Mouse (Mus musculus) CH12.LX (cell line): ENCODE data around the gene Cbfb. TPM values are rescaled to one million over a fixed set of nuclear protein-coding genes. Genes with fewer than 3 reads are reported as not detected.

Experiments
- DNase-seq: peaks from one replicate; pipeline ENCODE4 v3.0.0-alpha.2; 2013; ENCODE audit errors: extremely low read depth
- H3K27ac ChIP-seq: 2 replicates; pipeline ENCODE4 v1.5.1; 2012; ENCODE audit warnings: low read depth, mild to moderate bottlenecking, control low read depth, moderate library complexity; ENCODE audit not compliant: insufficient read depth
- H3K27me3 ChIP-seq: replicated peaks from 2 replicates; pipeline ENCODE3; 2012; ENCODE audit warnings: inconsistent platforms
- H3K36me3 ChIP-seq, 2 experiments: replicated peaks in 1 of 2; 2 replicates each; pipeline versions ENCODE3 to v1.6.1; 2012; ENCODE audit warnings: inconsistent platforms in 1 of 2, low read length in 1 of 2, mild to moderate bottlenecking in 1 of 2, mixed read lengths in 1 of 2, moderate library complexity in 1 of 2; ENCODE audit not compliant: control insufficient read depth in 1 of 2, insufficient read depth in 1 of 2
- H3K4me1 ChIP-seq, 2 experiments: 2 replicates each; pipeline ENCODE4 v1.6.1; 2012; ENCODE audit warnings: inconsistent platforms in 1 of 2, moderate library complexity in 1 of 2; ENCODE audit not compliant: insufficient read depth in 2 of 2, control insufficient read depth in 1 of 2
- H3K4me2 ChIP-seq: 2 replicates; pipeline ENCODE4 v1.6.1; 2012; ENCODE audit warnings: low read depth, mild to moderate bottlenecking, control low read depth; ENCODE audit not compliant: poor library complexity, insufficient read depth, severe bottlenecking
- H3K4me3 ChIP-seq, 3 experiments: fragments of 150-350 bp in 1 of 3; sonication (generic) in 1 of 3; replicated peaks in 1 of 3; 2 replicates each; pipeline versions ENCODE3 to v1.5.1; 2011 to 2012; ENCODE audit warnings: low read depth in 2 of 3, low read length in 2 of 3, mild to moderate bottlenecking in 2 of 3, moderate library complexity in 2 of 3, control low read depth in 1 of 3, improper control_type of control experiment in 1 of 3, inconsistent platforms in 1 of 3, mixed read lengths in 1 of 3; ENCODE audit not compliant: poor library complexity in 1 of 3
- H3K79me2 ChIP-seq: replicated peaks from 2 replicates; pipeline ENCODE4 v1.6.1; 2012; ENCODE audit warnings: mild to moderate bottlenecking, moderate library complexity; ENCODE audit not compliant: control insufficient read depth, poor library complexity, insufficient read depth, severe bottlenecking; ENCODE audit errors: extremely low read depth
- H3K9ac ChIP-seq: 2 replicates; pipeline ENCODE4 v1.6.1; 2012; ENCODE audit warnings: low read depth, mild to moderate bottlenecking, control low read depth, moderate library complexity; ENCODE audit not compliant: insufficient read depth
- H3K9me3 ChIP-seq: replicated peaks from 2 replicates; pipeline ENCODE3; 2012; ENCODE audit warnings: low read length, inconsistent platforms, mixed read lengths
- BHLHE40 ChIP-seq: IDR thresholded peaks from 2 replicates; pipeline ENCODE4 v1.6.1; 2011; ENCODE audit warnings: mild to moderate bottlenecking, low read depth, low read length, improper control_type of control experiment
- CHD1 ChIP-seq: IDR thresholded peaks from 2 replicates; pipeline ENCODE4 v1.6.1; 2012; ENCODE audit warnings: low read depth, low read length, improper control_type of control experiment, inconsistent platforms
- EP300 ChIP-seq: IDR thresholded peaks from 2 replicates; pipeline ENCODE4 v1.6.1; 2011; ENCODE audit warnings: low read length, improper control_type of control experiment
- HCFC1 ChIP-seq: IDR thresholded peaks from 2 replicates; pipeline ENCODE4 v1.6.1; 2012; ENCODE audit warnings: low read depth, mild to moderate bottlenecking, inconsistent platforms, low read length, improper control_type of control experiment
- IRF4 ChIP-seq: IDR thresholded peaks from 2 replicates; pipeline ENCODE4 v1.6.1; 2014; ENCODE audit warnings: low read depth, mild to moderate bottlenecking, inconsistent platforms, low read length, improper control_type of control experiment
- JUND ChIP-seq: conservative IDR thresholded peaks from 2 replicates; pipeline ENCODE4 v1.6.1; 2011; ENCODE audit warnings: low read depth, low read length, improper control_type of control experiment
- MAZ ChIP-seq: IDR thresholded peaks from 2 replicates; pipeline ENCODE4 v1.6.1; 2012; ENCODE audit warnings: low read depth, mild to moderate bottlenecking, inconsistent platforms, low read length, improper control_type of control experiment, moderate library complexity
- NELFE ChIP-seq: IDR thresholded peaks from 2 replicates; pipeline ENCODE4 v1.6.1; 2011; ENCODE audit warnings: low read depth, low read length, improper control_type of control experiment
- PAX5 ChIP-seq: IDR thresholded peaks from 2 replicates; pipeline ENCODE4 v1.6.1; 2012; ENCODE audit warnings: low read length, inconsistent platforms, mixed read lengths
- POLR2AphosphoS2 ChIP-seq: IDR thresholded peaks from 2 replicates; pipeline ENCODE4 v1.6.1; 2011; ENCODE audit warnings: low read depth, low read length, improper control_type of control experiment
- RCOR1 ChIP-seq: conservative IDR thresholded peaks from 2 replicates; pipeline ENCODE4 v1.6.1; 2012; ENCODE audit warnings: low read depth, mild to moderate bottlenecking, inconsistent platforms, low read length, improper control_type of control experiment
- SIN3A ChIP-seq: IDR thresholded peaks from 2 replicates; pipeline ENCODE4 v1.6.1; 2012; ENCODE audit warnings: low read length, improper control_type of control experiment, inconsistent platforms
- SMC3 ChIP-seq: IDR thresholded peaks from 2 replicates; pipeline ENCODE4 v1.6.1; 2011; ENCODE audit warnings: low read depth, low read length, improper control_type of control experiment
- UBTF ChIP-seq: IDR thresholded peaks from 2 replicates; pipeline ENCODE4 v1.6.1; 2012; ENCODE audit warnings: low read depth, mild to moderate bottlenecking, inconsistent platforms, low read length, improper control_type of control experiment, moderate library complexity
- USF2 ChIP-seq: conservative IDR thresholded peaks from 2 replicates; pipeline ENCODE4 v1.6.1; 2011; ENCODE audit warnings: low read depth, low read length, improper control_type of control experiment
- ZC3H11A ChIP-seq: IDR thresholded peaks from 2 replicates; pipeline ENCODE4 v1.6.1; 2012; ENCODE audit warnings: low read depth, mild to moderate bottlenecking, inconsistent platforms, low read length, improper control_type of control experiment
- ZKSCAN1 ChIP-seq: IDR thresholded peaks from 2 replicates; pipeline ENCODE4 v1.6.1; 2012; ENCODE audit warnings: low read depth, inconsistent platforms, low read length, improper control_type of control experiment, borderline replicate concordance
- ZNF384 ChIP-seq: IDR thresholded peaks from 2 replicates; pipeline ENCODE4 v1.6.1; 2012; ENCODE audit warnings: low read depth, low read length, improper control_type of control experiment, inconsistent platforms
- dilution Hi-C: fragments of 300-500 bp; cut with MboI; formaldehyde crosslinking; loops from 2 replicates; pipeline ENCODE4 v1.14.3; 2020; ENCODE audit warnings: low sequenced_read_pairs; ENCODE audit not compliant: extremely low pct_unique_long_range_greater_than_20kb, extremely low pct_ligation_motif_present
- in situ Hi-C: fragments of 300-500 bp; cut with MboI; formaldehyde crosslinking; loops from 3 replicates; pipeline ENCODE4 v1.14.3; 2019; ENCODE audit warnings: low sequenced_read_pairs, low pct_ligation_motif_present, low pct_unique_long_range_greater_than_20kb, mixed read lengths
- polyA plus RNA-seq: library from polyadenylated mRNA; unstranded; fragments of >175 nt; gene quantifications from 2 replicates; pipeline ENCODE4 v1.2.1, GENCODE M21; 2012; ENCODE audit warnings: low read depth; ENCODE audit not compliant: insufficient read length
- total RNA-seq, 2 experiments: library from RNA; depleted of rRNA; stranded (reverse); fragments of 300-350 nt in 1 of 2; fragments of >200 nt in 1 of 2; gene quantifications; 2 replicates each; pipeline ENCODE4 v1.2.3; 2012 to 2014

Cbfb gene
- total and polyA plus RNA-seq, 3 experiments, result 49.7 to 170 (median 97.7) TPM

DNA sequence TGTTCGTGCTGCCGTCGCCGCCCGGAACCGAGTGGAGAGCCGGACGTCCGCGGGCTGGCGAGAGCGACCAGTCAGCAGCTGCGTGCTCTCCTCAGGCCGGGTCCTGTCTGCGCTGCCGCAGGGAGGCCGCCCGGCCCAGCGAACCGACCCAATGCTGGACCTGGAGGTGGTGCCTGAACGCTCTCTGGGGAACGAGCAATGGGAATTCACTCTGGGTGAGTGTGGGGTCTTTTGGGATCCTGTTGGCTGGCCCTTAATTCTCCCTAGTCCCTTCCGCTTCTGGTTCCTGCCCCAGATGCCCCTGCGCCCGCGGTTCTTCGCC is 54.8 kb downstream of the Cbfb start:
- no peak for TF ChIP-seq ZKSCAN1
- TF ChIP-seq HCFC1, result no peak
- peak; percentile 83 for TF ChIP-seq NELFE
- 0 out of 2 replicates have a peak, but pooled peaks have one; percentile 6 for TF ChIP-seq IRF4
- peak; percentile 94 for TF ChIP-seq SIN3A
- 0 out of 2 replicates have a peak, but pooled peaks have one; percentile 0 for TF ChIP-seq SMC3
- TF ChIP-seq BHLHE40, result 0 out of 2 replicates have a peak, but pooled peaks have one; percentile 24
- TF ChIP-seq POLR2AphosphoS2, result no peak
- peak; percentile 32; the same call in 1 of the 2 replicates for TF ChIP-seq CHD1
- 0 out of 2 replicates have a peak, but pooled peaks have one; percentile 29 for TF ChIP-seq UBTF
- no peaks in the 10 kb centered on the region for H3K27me3 ChIP-seq
- peaks cover 3 to 20% of the 10 kb centered on the region in 2 experiments; a peak in 3 of 4 replicates for H3K4me1 ChIP-seq
- H3K9me3 ChIP-seq, result no peaks in the 10 kb centered on the region
- in situ Hi-C loops, result loop anchor here (5.0 kb wide), 1 partner anchor 78 kb away; no protein-coding TSS in a partner anchor
- H3K4me2 ChIP-seq, result peak overlapping the region; percentile 78
- H3K9ac ChIP-seq, result peak overlapping the region; percentile 88
- H3K4me3 ChIP-seq, result peak overlapping the region; percentile 83 to 99 (median 97)
- dilution Hi-C loops, result no loop called here
- H3K27ac ChIP-seq, result peak overlapping the region; percentile 61
- peaks cover 0 to 9% of the 10 kb centered on the region in 2 experiments for H3K36me3 ChIP-seq
- H3K79me2 ChIP-seq, result peaks cover 21% of the 10 kb centered on the region
- no peak for DNase-seq

DNA sequence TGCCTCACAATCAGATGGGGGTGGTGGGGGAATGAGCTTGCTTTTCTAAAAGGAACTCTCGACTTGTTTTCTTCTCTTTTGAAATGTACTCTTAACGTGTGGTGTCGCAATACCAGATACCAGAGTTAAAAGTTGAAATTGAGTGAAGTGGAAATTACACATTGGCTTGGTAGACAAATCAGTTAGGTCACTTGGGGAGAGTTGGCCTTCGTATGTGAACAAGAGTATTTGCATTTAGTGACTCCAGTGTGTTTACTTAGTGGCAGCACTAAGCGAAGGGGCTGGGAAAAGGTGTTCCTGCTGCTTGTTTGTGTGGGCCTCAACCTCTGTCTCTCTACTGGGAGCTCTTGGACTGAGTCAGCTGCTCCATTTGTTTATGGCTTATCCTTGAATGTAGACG is 55.4 kb downstream of the Cbfb start:
- no peak for DNase-seq
- Histone ChIP-seq H3K9ac (peak overlapping the region; percentile 88), H3K4me3 (peak overlapping the region; percentile 83 to 99 (median 97)), H3K9me3 (no peaks in the 10 kb centered on the region), H3K36me3 (peaks cover 0 to 11% of the 10 kb centered on the region in 2 experiments), H3K4me1 (peaks cover 3 to 20% of the 10 kb centered on the region in 2 experiments; a peak in 3 of 4 replicates), H3K79me2 (peaks cover 21% of the 10 kb centered on the region), H3K4me2 (peak overlapping the region; percentile 78), H3K27me3 (no peaks in the 10 kb centered on the region), H3K27ac (no peak overlapping the region)
- TF ChIP-seq JUND (no peak), MAZ (no peak), EP300 (no peak), USF2 (no peak), ZNF384 (no peak), ZC3H11A (no peak), SIN3A (no peak), PAX5 (no peak), RCOR1 (no peak)
- dilution Hi-C loops (no loop called here), in situ Hi-C loops (loop anchor here (5.0 kb wide), 1 partner anchor 79 kb away; no protein-coding TSS in a partner anchor)
